Comparison of ENCODE assay signal across 16 mouse cellular contexts in the genomic region with DNA sequence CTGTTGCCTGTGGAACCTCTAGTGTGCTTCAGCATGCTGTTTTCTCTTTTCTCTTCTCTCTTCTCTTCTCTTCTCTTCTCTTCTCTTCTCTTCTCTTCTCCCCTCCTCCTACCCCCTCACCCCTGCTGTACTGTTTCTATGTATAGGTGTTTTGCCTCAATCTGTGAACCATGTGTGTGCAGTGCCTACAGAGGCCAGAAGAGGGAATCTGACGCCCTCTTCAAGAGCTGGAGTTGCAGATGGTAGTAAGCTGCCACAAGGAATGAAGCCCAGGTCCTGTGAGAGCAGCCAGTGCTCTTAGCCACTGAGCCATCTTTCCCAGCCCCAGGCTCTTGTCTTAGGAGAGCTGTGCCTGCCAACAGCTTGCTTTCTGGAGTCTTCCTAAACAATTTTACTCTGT. TPM values are rescaled to one million over a fixed set of nuclear protein-coding genes. Genes with fewer than 3 reads are reported as not detected.
DNase-seq lines count a peak whose midpoint lies in the region; ATAC-seq and TF ChIP-seq lines count a peak whose summit lies in the region.
"Had no signal": no experiment of that assay in that cellular context is flagged by ENCODE, and none has a peak within 500 bp of the region (broad histone marks: within the 10 kb centered on the region; RNA-seq: fewer than 3 reads in every experiment).

No protein-coding gene starts in this region.

- H3K4me3 ChIP-seq in heart, postnatal 0 days (ENCODE audit: low read depth, low read length): no peak overlapping the region
- no peak overlapping the region for H3K4me3 ChIP-seq in midbrain, embryonic 11.5 days (ENCODE audit: low read depth, low read length)
- no peak overlapping the region for H3K4me3 ChIP-seq in midbrain, embryonic 15.5 days
- H3K4me3 ChIP-seq: erythroblast, embryonic 14.5 days; midbrain, embryonic 12.5 days had no signal

- H3K4me2 ChIP-seq in heart, postnatal 0 days (ENCODE audit: low read depth, low read length): no peak overlapping the region
- H3K4me2 ChIP-seq in midbrain, embryonic 11.5 days: no peak overlapping the region
- no peak overlapping the region for H3K4me2 ChIP-seq in midbrain, embryonic 15.5 days
- H3K4me2 ChIP-seq: midbrain, embryonic 12.5 days had no signal

- no peak for TF ChIP-seq EP300 in heart, postnatal 0 days (IDR thresholded peaks at IDR 0.05; ENCODE audit: low read depth)

- intact Hi-C loops in left cerebral cortex, postnatal 36 days (cut with DNase I): no loop called here

- peaks cover 91% of the 10 kb centered on the region for H3K36me3 ChIP-seq in heart, postnatal 0 days (replicated peaks; ENCODE audit: control insufficient read depth, insufficient read depth, low read length)
- H3K36me3 ChIP-seq in midbrain, embryonic 11.5 days (ENCODE audit: control insufficient read depth, insufficient read depth, low read length): peaks cover 6% of the 10 kb centered on the region; the same call in 1 of the 2 replicates
- peaks cover 32% of the 10 kb centered on the region; the same call in 1 of the 2 replicates for H3K36me3 ChIP-seq in midbrain, embryonic 15.5 days (replicated peaks)

- peaks cover 4% of the 10 kb centered on the region; the same call in 1 of the 2 replicates for H3K4me1 ChIP-seq in heart, postnatal 0 days (ENCODE audit: control insufficient read depth, insufficient read depth)
- H3K4me1 ChIP-seq in midbrain, embryonic 11.5 days (ENCODE audit: control insufficient read depth, insufficient read depth, low read length): no peaks in the 10 kb centered on the region
- H3K4me1 ChIP-seq in midbrain, embryonic 15.5 days: no peaks in the 10 kb centered on the region
- H3K4me1 ChIP-seq: midbrain, embryonic 12.5 days had no signal

- no peak overlapping the region for H3K9ac ChIP-seq in heart, postnatal 0 days (replicated peaks; ENCODE audit: low read depth, low read length)
- no peak overlapping the region for H3K9ac ChIP-seq in midbrain, embryonic 11.5 days (ENCODE audit: low read length)
- no peak overlapping the region for H3K9ac ChIP-seq in midbrain, embryonic 15.5 days
- H3K9ac ChIP-seq: midbrain, embryonic 12.5 days had no signal

- ATAC-seq in heart, postnatal 0 days (ENCODE audit: insufficient read depth, low read depth): no peak
- no peak for ATAC-seq in midbrain, embryonic 11.5 days (ENCODE audit: low FRiP score)
- no peak for ATAC-seq in midbrain, embryonic 15.5 days (replicated peaks)
- ATAC-seq: CD4-positive, CD25-positive, alpha-beta regulatory T cell, adult 4 months; inflammation-experienced regulatory T-cells, adult 6 months had no signal

- H3K27ac ChIP-seq in heart, postnatal 0 days (ENCODE audit: low read depth): peak overlapping the region; percentile 43; the same call in 1 of the 2 replicates
- no peak overlapping the region for H3K27ac ChIP-seq in midbrain, embryonic 11.5 days (ENCODE audit: low read depth, low read length)
- H3K27ac ChIP-seq in midbrain, embryonic 15.5 days: no peak overlapping the region
- H3K27ac ChIP-seq: midbrain, embryonic 12.5 days had no signal

- 0 out of 2 replicates have a peak, but pooled peaks have one; percentile 12 for TF ChIP-seq CTCF in heart, postnatal 0 days (IDR thresholded peaks at IDR 0.05; ENCODE audit: low read depth)

- no peaks in the 10 kb centered on the region for H3K27me3 ChIP-seq in heart, postnatal 0 days (ENCODE audit: control insufficient read depth, insufficient read depth, low read length)
- no peaks in the 10 kb centered on the region for H3K27me3 ChIP-seq in midbrain, embryonic 11.5 days (ENCODE audit: control insufficient read depth, insufficient read depth, low read length)
- no peaks in the 10 kb centered on the region for H3K27me3 ChIP-seq in midbrain, embryonic 15.5 days (replicated peaks)
- H3K27me3 ChIP-seq: midbrain, embryonic 12.5 days had no signal

- H3K9me3 ChIP-seq in heart, postnatal 0 days (replicated peaks; ENCODE audit: control insufficient read depth, low read length): no peaks in the 10 kb centered on the region
- H3K9me3 ChIP-seq in midbrain, embryonic 11.5 days (ENCODE audit: control insufficient read depth, low read length): no peaks in the 10 kb centered on the region
- H3K9me3 ChIP-seq in midbrain, embryonic 15.5 days: no peaks in the 10 kb centered on the region
- H3K9me3 ChIP-seq: midbrain, embryonic 12.5 days had no signal

- DNase-seq in heart, postnatal 0 days (ENCODE audit: low spot score): no peak
- DNase-seq in heart, adult 8-10 months (ENCODE audit: low spot score): no peak
- DNase-seq in midbrain, embryonic 11.5 days (ENCODE audit: low spot score, missing footprints): peak; percentile 81
- peak; percentile 55 for DNase-seq in ES-CJ7 (ENCODE audit: low read depth, low spot score)
- DNase-seq in retina, embryonic 14.5 days (ENCODE audit: low spot score): peak; percentile 13
- DNase-seq in left cerebral cortex, postnatal 36 days (ENCODE audit: low spot score in 2 of 2): no peak
- no peak for DNase-seq in kidney, adult 8-10 months
- DNase-seq: adrenal gland, adult 8-10 months; cerebellum, adult 9-11 months; heart, postnatal 36 days; kidney, postnatal 36 days had no signal

- 31% methylated on average over 1 of the region's 1 CpGs for WGBS in heart, postnatal 0 days
- WGBS in midbrain, embryonic 11.5 days: 76% methylated on average over 1 of the region's 1 CpGs
- 46% methylated on average over 1 of the region's 1 CpGs for WGBS in midbrain, embryonic 15.5 days

RNA-seq across cellular contexts. Expression of gene Srp14, which starts 12.9 kb away (rescaled TPM):
- total RNA-seq in heart, postnatal 0 days (2014; rRNA removed; ENCODE audit: low replicate concordance): 123 and 141 TPM in 2 replicates
- 210 and 219 TPM in 2 replicates for polyA plus RNA-seq in heart, postnatal 0 days (2015; fragmentation: Nextera tagmentation; extraction: Ambion mirVana)
- total RNA-seq in heart, adult 8-10 months (2022): 100 to 1,000 TPM; 124 to 135 (median 133) TPM
- polyA plus RNA-seq in midbrain, embryonic 11.5 days (2014; fragmentation: Nextera tagmentation; extraction: Ambion mirVana): 281 and 293 TPM in 2 replicates
- 303 and 315 TPM in 2 replicates for polyA plus RNA-seq in midbrain, embryonic 15.5 days (2015; fragmentation: Nextera tagmentation; extraction: Ambion mirVana)
- 100 to 1,000 TPM; 136 to 158 TPM for total RNA-seq in left cerebral cortex, postnatal 36 days (2021)

Comparison
In these comparisons a context has a peak if more than half of its experiments do, and no peak if none do; other contexts are left out.
1. DNase-seq: peak in midbrain, embryonic 11.5 days (single experiment), ES-CJ7 (single experiment) and retina, embryonic 14.5 days (single experiment); none in heart, postnatal 0 days (single experiment), heart, adult 8-10 months (single experiment), left cerebral cortex, postnatal 36 days (0 of 2) and kidney, adult 8-10 months (0 of 2).